ENCODE assay signal across 13 mouse cellular contexts in the genomic region with DNA sequence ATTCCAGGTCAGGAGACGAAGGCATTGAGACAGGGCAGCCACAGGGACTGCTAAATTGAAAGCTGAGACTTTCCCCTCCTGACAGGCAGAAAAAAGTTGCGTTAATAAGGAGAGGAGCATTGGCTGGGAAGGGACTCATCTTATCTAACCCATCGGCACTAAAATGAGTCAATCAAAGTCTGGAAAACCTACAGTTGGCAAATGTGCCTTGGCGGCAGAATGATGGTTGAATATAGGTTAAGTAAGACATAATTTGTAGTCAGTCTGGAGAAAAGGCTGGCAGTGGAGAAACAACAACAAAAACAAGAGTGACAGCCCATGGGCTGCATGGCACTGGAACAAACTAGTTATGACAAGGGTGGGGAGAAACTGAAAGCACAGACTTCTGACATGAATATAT.
"Had no signal": no experiment of that assay in that cellular context is flagged by ENCODE, and none has a peak within 500 bp of the region (broad histone marks: within the 10 kb centered on the region; RNA-seq: fewer than 3 reads in every experiment).

No protein-coding gene starts in this region.

- H3K36me3 ChIP-seq: limb, embryonic 13.5 days; midbrain, embryonic 13.5 days had no signal

- ATAC-seq: lung, postnatal 0 days; midbrain, embryonic 13.5 days had no signal

- DNase-seq: kidney, postnatal 36 days; left cerebral cortex, postnatal 4 days; lung, adult 2 months; lung, postnatal 36 days; right cerebral cortex, postnatal 4 days; spleen, adult 18-20 months; thymus, adult 18-20 months; thymus, postnatal 14 days had no signal

- H3K27ac ChIP-seq: kidney, postnatal 0 days; limb, embryonic 13.5 days; liver, embryonic 14.5 days; midbrain, embryonic 13.5 days had no signal

- H3K4me1 ChIP-seq: limb, embryonic 13.5 days had no signal

- H3K4me3 ChIP-seq: limb, embryonic 13.5 days; midbrain, embryonic 13.5 days had no signal

- H3K9ac ChIP-seq: limb, embryonic 13.5 days; liver, embryonic 14.5 days; midbrain, embryonic 13.5 days had no signal

- H3K27me3 ChIP-seq: limb, embryonic 13.5 days; midbrain, embryonic 13.5 days had no signal

- H3K4me2 ChIP-seq: limb, embryonic 13.5 days; midbrain, embryonic 13.5 days had no signal

- H3K9me3 ChIP-seq: limb, embryonic 13.5 days; midbrain, embryonic 13.5 days had no signal
